Mouse (Mus musculus): ENCODE results near the gene Ift74.

GRCm38 (mm10) chr4:94741824-94742223 lies 127.5 kb downstream of the Ift74 start:
- TF ChIP-seq CTCF (IDR thresholded peaks at IDR 0.05; ENCODE audit: control insufficient read depth, insufficient read depth, low read length) (no peak), POLR2A (IDR thresholded peaks at IDR 0.05; ENCODE audit: borderline replicate concordance, control insufficient read depth, low read depth, low read length) (no peak)
